Comparison of ENCODE assay signal across 14 mouse cellular contexts in genomic region chr11:46218584-46218983, GRCm38 (mm10). TPM values are rescaled to one million over a fixed set of nuclear protein-coding genes. Genes with fewer than 3 reads are reported as not detected.
DNase-seq lines count a peak whose midpoint lies in the region; ATAC-seq and TF ChIP-seq lines count a peak whose summit lies in the region.
"Had no signal": no experiment of that assay in that cellular context is flagged by ENCODE, and none has a peak within 500 bp of the region (broad histone marks: within the 10 kb centered on the region; RNA-seq: fewer than 3 reads in every experiment).

No protein-coding gene starts in this region.

- TF ChIP-seq EP300 in liver, postnatal 0 days (IDR thresholded peaks at IDR 0.05; ENCODE audit: low read depth), result no peak

- H3K27me3 ChIP-seq in forebrain, embryonic 15.5 days, result no peaks in the 10 kb centered on the region
- no peaks in the 10 kb centered on the region for H3K27me3 ChIP-seq in midbrain, embryonic 12.5 days
- H3K27me3 ChIP-seq in liver, postnatal 0 days (ENCODE audit: insufficient read depth, low read length), result no peaks in the 10 kb centered on the region
- H3K27me3 ChIP-seq: liver, embryonic 12.5 days had no signal

- DNase-seq in left cerebral cortex, adult 2 months (ENCODE audit: extremely low spot score in 1 of 2, low spot score in 2 of 2), result no peak
- no peak for DNase-seq in left cerebral cortex, postnatal 10 days (ENCODE audit: extremely low spot score in 1 of 2, low spot score in 2 of 2)
- no peak for DNase-seq in lung, adult 2 months
- DNase-seq in adrenal gland, adult 8-10 months, result no peak
- DNase-seq in layer of hippocampus, postnatal 36 days, result no peak
- no peak for DNase-seq in liver, postnatal 0 days
- DNase-seq: adrenal gland, postnatal 36 days; cerebellum, adult 9-10 months; gastrocnemius, postnatal 25 days; kidney, adult 9 months had no signal

- WGBS in forebrain, embryonic 15.5 days, result 27% methylated on average over 5 of the region's 5 CpGs
- WGBS in midbrain, embryonic 12.5 days, result 24% methylated on average over 5 of the region's 5 CpGs
- WGBS in lung, adult 2 months, result 54% methylated on average over 5 of the region's 5 CpGs
- WGBS in liver, postnatal 0 days (ENCODE audit: insufficient replicate concordance), result 68% methylated on average over 5 of the region's 5 CpGs

- 0 out of 2 replicates have a peak, but pooled peaks cover 14% of the 10 kb centered on the region for H3K4me1 ChIP-seq in forebrain, embryonic 15.5 days
- peaks cover 16% of the 10 kb centered on the region for H3K4me1 ChIP-seq in midbrain, embryonic 12.5 days
- H3K4me1 ChIP-seq in lung, adult 2 months (ENCODE audit: control insufficient read depth, insufficient read depth, low read length), result 0 out of 2 replicates have a peak, but pooled peaks cover 2% of the 10 kb centered on the region
- peaks cover 3% of the 10 kb centered on the region; the same call in 1 of the 2 replicates for H3K4me1 ChIP-seq in liver, postnatal 0 days (ENCODE audit: insufficient read depth)

- no peak overlapping the region for H3K4me3 ChIP-seq in left cerebral cortex, adult 2 months
- no peak overlapping the region for H3K4me3 ChIP-seq in forebrain, embryonic 15.5 days
- no peak overlapping the region for H3K4me3 ChIP-seq in midbrain, embryonic 12.5 days
- no peak overlapping the region for H3K4me3 ChIP-seq in lung, adult 2 months (replicated peaks; ENCODE audit: extremely low read depth, low read depth, low read length)
- no peak overlapping the region for H3K4me3 ChIP-seq in liver, postnatal 0 days (ENCODE audit: low read depth, low read length)
- H3K4me3 ChIP-seq: liver, embryonic 12.5 days had no signal

- TF ChIP-seq POLR2A in lung, adult 2 months (IDR thresholded peaks at IDR 0.05; ENCODE audit: borderline replicate concordance, extremely low read depth, low read depth, low read length), result no peak

- no peak overlapping the region for H3K9ac ChIP-seq in forebrain, embryonic 15.5 days (replicated peaks)
- 0 out of 2 replicates have a peak overlapping the region, but pooled peaks have one; percentile 12 for H3K9ac ChIP-seq in midbrain, embryonic 12.5 days (replicated peaks)
- no peak overlapping the region for H3K9ac ChIP-seq in liver, postnatal 0 days (replicated peaks)
- H3K9ac ChIP-seq: liver, embryonic 12.5 days had no signal

- H3K4me2 ChIP-seq in forebrain, embryonic 15.5 days (replicated peaks), result no peak overlapping the region
- H3K4me2 ChIP-seq in midbrain, embryonic 12.5 days (replicated peaks), result 0 out of 2 replicates have a peak overlapping the region, but pooled peaks have one; percentile 11
- no peak overlapping the region for H3K4me2 ChIP-seq in liver, postnatal 0 days (ENCODE audit: low read depth, low read length)
- H3K4me2 ChIP-seq: liver, embryonic 12.5 days had no signal

- intact Hi-C loops in left cerebral cortex, adult 2 months (cut with DNase I), result loop anchor here (10.0 kb wide), 1 partner anchor 1634 kb away; no protein-coding TSS in a partner anchor
- intact Hi-C loops in left cerebral cortex, postnatal 10 days (cut with DNase I), result loop anchor here (5.0 kb wide), 1 partner anchor 271 kb away; no protein-coding TSS in a partner anchor

- peaks cover 40% of the 10 kb centered on the region for H3K36me3 ChIP-seq in forebrain, embryonic 15.5 days
- H3K36me3 ChIP-seq in midbrain, embryonic 12.5 days, result peaks cover 29% of the 10 kb centered on the region
- H3K36me3 ChIP-seq in liver, postnatal 0 days (replicated peaks; ENCODE audit: insufficient read depth, low read length), result no peaks in the 10 kb centered on the region
- H3K36me3 ChIP-seq: liver, embryonic 12.5 days had no signal

- no peak for TF ChIP-seq CTCF in left cerebral cortex, adult 2 months (IDR thresholded peaks at IDR 0.05)
- no peak for TF ChIP-seq CTCF in lung, adult 2 months (IDR thresholded peaks at IDR 0.05; ENCODE audit: insufficient read depth, low read length)
- TF ChIP-seq CTCF in liver, postnatal 0 days (IDR thresholded peaks at IDR 0.05; ENCODE audit: low read depth), result no peak

- H3K9me3 ChIP-seq in forebrain, embryonic 15.5 days, result no peaks in the 10 kb centered on the region
- no peaks in the 10 kb centered on the region for H3K9me3 ChIP-seq in midbrain, embryonic 12.5 days
- H3K9me3 ChIP-seq in liver, postnatal 0 days (ENCODE audit: low read length), result no peaks in the 10 kb centered on the region
- H3K9me3 ChIP-seq: liver, embryonic 12.5 days had no signal

- H3K27ac ChIP-seq in left cerebral cortex, adult 2 months, result peak overlapping the region; percentile 77
- H3K27ac ChIP-seq in forebrain, embryonic 15.5 days (replicated peaks), result peak overlapping the region; percentile 76
- H3K27ac ChIP-seq in midbrain, embryonic 12.5 days (replicated peaks), result peak overlapping the region; percentile 84
- H3K27ac ChIP-seq in liver, postnatal 0 days (ENCODE audit: low read depth), result no peak overlapping the region
- H3K27ac ChIP-seq: liver, embryonic 12.5 days had no signal

- peak; percentile 41 for ATAC-seq in forebrain, embryonic 15.5 days (replicated peaks)
- peak; percentile 53 for ATAC-seq in midbrain, embryonic 12.5 days (ENCODE audit: low FRiP score, low read depth)
- no peak for ATAC-seq in liver, postnatal 0 days
- ATAC-seq: liver, embryonic 12.5 days had no signal

RNA-seq across cellular contexts. Expression of gene Fndc9, which starts 16.7 kb away (rescaled TPM):
- 1 to 10 TPM; 4.9 to 5.2 TPM for total RNA-seq in left cerebral cortex, adult 2 months (2021)
- total RNA-seq in left cerebral cortex, postnatal 10 days (2021), result 10 to 100 TPM in 1 of 2 experiments, 1 to 10 TPM in 1; 9.6 to 10.0 TPM
- polyA plus RNA-seq in forebrain, embryonic 15.5 days (2015; fragmentation: Nextera tagmentation; extraction: Ambion mirVana), result 3.5 and 3.9 TPM in 2 replicates
- 2.2 and 2.3 TPM in 2 replicates for polyA plus RNA-seq in midbrain, embryonic 12.5 days (2016; fragmentation: Nextera tagmentation; extraction: Ambion mirVana)
- 2.6 TPM in 1 of 2 replicates, not detected in the other for polyA plus RNA-seq in lung, adult 2 months (2012; rRNA removed)
- not detected for total RNA-seq in adrenal gland, adult 8-10 months (2022)
- total RNA-seq in layer of hippocampus, postnatal 36 days (2021), result 1 to 10 TPM in 1 of 2 experiments, under 1 TPM in 1; 0.92 to 1.3 TPM
- 0.06 and 0.13 TPM in 2 replicates for polyA plus RNA-seq in liver, postnatal 0 days (2015; fragmentation: Nextera tagmentation; extraction: Ambion mirVana)
- total RNA-seq: adrenal gland, postnatal 36 days; gastrocnemius, postnatal 25 days had no signal
- polyA plus RNA-seq: heart, postnatal 0 days; liver, embryonic 12.5 days had no signal

RNA-seq across cellular contexts. Expression of gene Nipal4, which starts 52.3 kb away (rescaled TPM):
- total RNA-seq in left cerebral cortex, adult 2 months (2021), result 1 to 10 TPM; 1.2 to 1.4 TPM
- total RNA-seq in left cerebral cortex, postnatal 10 days (2021), result 1 to 10 TPM in 1 of 2 experiments, under 1 TPM in 1; 0.53 to 1.3 TPM
- 0.22 and 0.23 TPM in 2 replicates for polyA plus RNA-seq in forebrain, embryonic 15.5 days (2015; fragmentation: Nextera tagmentation; extraction: Ambion mirVana)
- polyA plus RNA-seq in midbrain, embryonic 12.5 days (2016; fragmentation: Nextera tagmentation; extraction: Ambion mirVana), result 1.2 and 1.4 TPM in 2 replicates
- 0.51 and 7.1 TPM in 2 replicates for polyA plus RNA-seq in lung, adult 2 months (2012; rRNA removed)
- under 1 TPM in 1 of 4 experiments, not detected in 3; 0.08 TPM for total RNA-seq in adrenal gland, adult 8-10 months (2022)
- 1 to 10 TPM; 2.3 to 2.7 TPM for total RNA-seq in layer of hippocampus, postnatal 36 days (2021)
- not detected in 2 replicates for polyA plus RNA-seq in liver, postnatal 0 days (2015; fragmentation: Nextera tagmentation; extraction: Ambion mirVana)
- total RNA-seq: adrenal gland, postnatal 36 days; gastrocnemius, postnatal 25 days had no signal
